Mouse (Mus musculus) MEL (cell line): ENCODE results near the gene Slc25a18. TPM values are rescaled to one million over a fixed set of nuclear protein-coding genes. Genes with fewer than 3 reads are reported as not detected.

Experiments used
- DNase-seq: peaks from one replicate; pipeline ENCODE4 v3.0.0; 2011; ENCODE audit warnings: low read depth, low spot score
- H3K27ac ChIP-seq: 2 replicates; pipeline ENCODE4 v1.5.1; 2012; ENCODE audit warnings: low read depth, mild to moderate bottlenecking, control low read depth, low read length, moderate library complexity; ENCODE audit not compliant: control insufficient read depth
- H3K27me3 ChIP-seq, 2 experiments: fragments of 150-350 bp in 1 of 2; sonication (generic) in 1 of 2; 2 replicates each; pipeline ENCODE4 v1.6.1; 2012; ENCODE audit warnings: low read length in 2 of 2, mild to moderate bottlenecking in 2 of 2, improper control_type of control experiment in 1 of 2, moderate library complexity in 1 of 2; ENCODE audit not compliant: insufficient read depth in 2 of 2, control insufficient read depth in 1 of 2
- H3K36me3 ChIP-seq, 2 experiments: 2 replicates each; pipeline ENCODE4 v1.6.1; 2012 to 2014; ENCODE audit warnings: low read length in 2 of 2, improper control_type of control experiment in 1 of 2, inconsistent platforms in 1 of 2, mild to moderate bottlenecking in 1 of 2; ENCODE audit not compliant: insufficient read depth in 2 of 2, control insufficient read depth in 1 of 2
- H3K4me1 ChIP-seq, 2 experiments: fragments of 150-350 bp in 1 of 2; sonication (generic) in 1 of 2; 2 replicates each; pipeline ENCODE4 v1.6.1; 2012; ENCODE audit warnings: low read length in 2 of 2, improper control_type of control experiment in 1 of 2, mild to moderate bottlenecking in 1 of 2; ENCODE audit not compliant: insufficient read depth in 2 of 2, control insufficient read depth in 1 of 2
- H3K4me3 ChIP-seq, 2 experiments: fragments of 150-350 bp in 1 of 2; sonication (generic) in 1 of 2; 2 replicates each; pipeline ENCODE4 v1.5.1; 2012; ENCODE audit warnings: low read depth in 2 of 2, low read length in 2 of 2, mild to moderate bottlenecking in 2 of 2, moderate library complexity in 2 of 2, control low read depth in 1 of 2, improper control_type of control experiment in 1 of 2; ENCODE audit not compliant: control insufficient read depth in 1 of 2, insufficient read depth in 1 of 2
- H3K79me2 ChIP-seq: 2 replicates; pipeline ENCODE4 v1.6.1; 2012; ENCODE audit warnings: mild to moderate bottlenecking, low read length, moderate library complexity; ENCODE audit not compliant: control insufficient read depth, poor library complexity, insufficient read depth
- H3K9ac ChIP-seq: 2 replicates; pipeline ENCODE4 v1.6.1; 2012; ENCODE audit warnings: low read depth, mild to moderate bottlenecking, control low read depth, low read length, moderate library complexity; ENCODE audit not compliant: control insufficient read depth, poor library complexity, severe bottlenecking
- H3K9me3 ChIP-seq: fragments of 150-350 bp; sonication (generic); replicated peaks from 2 replicates; pipeline ENCODE4 v1.6.1; 2012; ENCODE audit warnings: mild to moderate bottlenecking, low read length, improper control_type of control experiment, moderate library complexity; ENCODE audit not compliant: insufficient read depth
- BHLHE40 ChIP-seq: IDR thresholded peaks from 2 replicates; pipeline ENCODE4 v1.6.1; 2012; ENCODE audit warnings: low read depth, mild to moderate bottlenecking, inconsistent platforms, low read length, improper control_type of control experiment, borderline replicate concordance
- CHD1 ChIP-seq: IDR thresholded peaks from 2 replicates; pipeline ENCODE4 v1.6.1; 2012; ENCODE audit warnings: low read depth, mild to moderate bottlenecking, inconsistent platforms, low read length, improper control_type of control experiment
- CHD2 ChIP-seq: IDR thresholded peaks from 2 replicates; pipeline ENCODE4 v1.6.1; 2011; ENCODE audit warnings: low read length, improper control_type of control experiment
- CTCF ChIP-seq, 3 experiments: IDR thresholded peaks in 2 of 3; conservative IDR thresholded peaks in 1 of 3; 2 replicates each; pipeline ENCODE4 v1.5.1; 2011 to 2012; ENCODE audit warnings: low read length in 3 of 3, low read depth in 2 of 3, mild to moderate bottlenecking in 2 of 3, improper control_type of control experiment in 1 of 3, inconsistent platforms in 1 of 3, mixed read lengths in 1 of 3, moderate library complexity in 1 of 3; ENCODE audit not compliant: control insufficient read depth in 1 of 3, insufficient read depth in 1 of 3, poor library complexity in 1 of 3, severe bottlenecking in 1 of 3
- E2F4 ChIP-seq: IDR thresholded peaks from 2 replicates; pipeline ENCODE4 v1.6.1; 2011; ENCODE audit warnings: low read depth, low read length, improper control_type of control experiment, borderline replicate concordance
- ELF1 ChIP-seq: IDR thresholded peaks from 2 replicates; pipeline ENCODE4 v1.6.1; 2014; ENCODE audit warnings: low read depth, mild to moderate bottlenecking, inconsistent platforms, low read length, improper control_type of control experiment, moderate library complexity
- EP300 ChIP-seq, 2 experiments: IDR thresholded peaks; 2 replicates each; pipeline ENCODE4 v1.6.1; 2011; ENCODE audit warnings: improper control_type of control experiment in 2 of 2, low read length in 2 of 2, low read depth in 1 of 2, mild to moderate bottlenecking in 1 of 2
- GABPA ChIP-seq: IDR thresholded peaks from 2 replicates; pipeline ENCODE4 v1.6.1; 2012; ENCODE audit warnings: low read depth, mild to moderate bottlenecking, inconsistent platforms, low read length, improper control_type of control experiment, moderate library complexity
- GATA1 ChIP-seq: IDR thresholded peaks from 2 replicates; pipeline ENCODE4 v1.6.1; 2011; ENCODE audit warnings: low read depth, low read length, improper control_type of control experiment
- HCFC1 ChIP-seq: IDR thresholded peaks from 2 replicates; pipeline ENCODE4 v1.6.1; 2012; ENCODE audit warnings: low read depth, mild to moderate bottlenecking, inconsistent platforms, low read length, improper control_type of control experiment, moderate library complexity
- JUND ChIP-seq: IDR thresholded peaks from 2 replicates; pipeline ENCODE4 v1.6.1; 2011; ENCODE audit warnings: low read depth, mild to moderate bottlenecking, improper control_type of control experiment, low read length
- KAT2A ChIP-seq: conservative IDR thresholded peaks from 2 replicates; pipeline ENCODE4 v1.6.1; 2012; ENCODE audit warnings: low read depth, low read length, improper control_type of control experiment, inconsistent platforms
- MAZ ChIP-seq: IDR thresholded peaks from 2 replicates; pipeline ENCODE4 v1.6.1; 2012; ENCODE audit warnings: low read depth, mild to moderate bottlenecking, inconsistent platforms, low read length, improper control_type of control experiment
- MXI1 ChIP-seq: IDR thresholded peaks from 2 replicates; pipeline ENCODE4 v1.6.1; 2011; ENCODE audit warnings: mild to moderate bottlenecking, low read depth, low read length, improper control_type of control experiment
- NELFE ChIP-seq: IDR thresholded peaks from 2 replicates; pipeline ENCODE4 v1.6.1; 2011; ENCODE audit warnings: low read depth, low read length, improper control_type of control experiment
- NRF1 ChIP-seq: IDR thresholded peaks from 2 replicates; pipeline ENCODE4 v1.6.1; 2014; ENCODE audit warnings: low read depth, mild to moderate bottlenecking, inconsistent platforms, low read length, improper control_type of control experiment, moderate library complexity; ENCODE audit not compliant: poor library complexity, insufficient read depth, severe bottlenecking
- POLR2AphosphoS2 ChIP-seq: IDR thresholded peaks from 2 replicates; pipeline ENCODE4 v1.6.1; 2011; ENCODE audit warnings: low read length, improper control_type of control experiment
- RAD21 ChIP-seq: IDR thresholded peaks from 2 replicates; pipeline ENCODE4 v1.6.1; 2011; ENCODE audit warnings: mild to moderate bottlenecking, low read depth, low read length, improper control_type of control experiment
- RCOR1 ChIP-seq: IDR thresholded peaks from 2 replicates; pipeline ENCODE4 v1.6.1; 2012; ENCODE audit warnings: low read depth, mild to moderate bottlenecking, inconsistent platforms, low read length, improper control_type of control experiment
- TAL1 ChIP-seq: IDR thresholded peaks from 2 replicates; pipeline ENCODE4 v1.6.1; 2012; ENCODE audit warnings: mild to moderate bottlenecking, inconsistent platforms, low read length, moderate library complexity, mixed read lengths
- TBP ChIP-seq: IDR thresholded peaks from 2 replicates; pipeline ENCODE4 v1.8.0; 2011; ENCODE audit warnings: low read depth, low read length, improper control_type of control experiment
- USF1 ChIP-seq: IDR thresholded peaks from 2 replicates; pipeline ENCODE4 v1.6.1; 2014; ENCODE audit warnings: low read depth, mild to moderate bottlenecking, inconsistent platforms, low read length, improper control_type of control experiment, moderate library complexity
- ZC3H11A ChIP-seq: IDR thresholded peaks from 2 replicates; pipeline ENCODE4 v1.6.1; 2012; ENCODE audit warnings: low read depth, mild to moderate bottlenecking, inconsistent platforms, low read length, improper control_type of control experiment
- ZKSCAN1 ChIP-seq: IDR thresholded peaks from 2 replicates; pipeline ENCODE4 v1.6.1; 2012; ENCODE audit warnings: low read depth, mild to moderate bottlenecking, inconsistent platforms, low read length, improper control_type of control experiment, moderate library complexity
- ZMIZ1 ChIP-seq: IDR thresholded peaks from 2 replicates; pipeline ENCODE4 v1.6.1; 2012; ENCODE audit warnings: low read depth, mild to moderate bottlenecking, inconsistent platforms, low read length, improper control_type of control experiment, moderate library complexity
- ZNF384 ChIP-seq: IDR thresholded peaks from 2 replicates; pipeline ENCODE4 v1.6.1; 2012; ENCODE audit warnings: low read depth, mild to moderate bottlenecking, inconsistent platforms, low read length, improper control_type of control experiment
- polyA plus RNA-seq, 2 experiments: library from polyadenylated mRNA; stranded (reverse) in 1 of 2; unstranded in 1 of 2; fragments of >175 nt in 1 of 2; fragments of >200 nt in 1 of 2; gene quantifications; 2 replicates each; pipeline versions ENCODE4 v1.2.1 to v1.2.4; 2012; ENCODE audit warnings: low replicate concordance in 2 of 2, low read depth in 1 of 2; ENCODE audit not compliant: insufficient read length in 2 of 2, insufficient read depth in 1 of 2, missing spikeins in 1 of 2
- total RNA-seq: library from RNA; depleted of rRNA; stranded (reverse); fragments of 300-350 nt; gene quantifications from 2 replicates; pipeline ENCODE4 v1.2.3, GENCODE M21; 2012

Slc25a18 gene
- total and polyA plus RNA-seq, 3 experiments, result 0.12 to 0.57 TPM; not detected in 1

GRCm38 (mm10) chr6:120806999-120807737 is 33.8 kb downstream of the Slc25a18 start:
- no peak for DNase-seq
- peaks cover 0 to 34% of the 10 kb centered on the region in 2 experiments; a peak in 2 of 4 replicates for H3K36me3 ChIP-seq
- H3K4me3 ChIP-seq, result no peak overlapping the region
- no peak overlapping the region for H3K27ac ChIP-seq
- H3K9ac ChIP-seq, result no peak overlapping the region
- H3K27me3 ChIP-seq, result no peaks in the 10 kb centered on the region
- H3K79me2 ChIP-seq, result peaks cover 4% of the 10 kb centered on the region; the same call in 1 of the 2 replicates
- no peak for TF ChIP-seq E2F4
- TF ChIP-seq KAT2A, result no peak
- no peak for TF ChIP-seq TBP
- no peak for TF ChIP-seq HCFC1
- TF ChIP-seq USF1, result no peak
- TF ChIP-seq ZNF384, result no peak
- TF ChIP-seq MXI1, result no peak
- TF ChIP-seq CHD1, result no peak
- no peak for TF ChIP-seq ZC3H11A
- TF ChIP-seq EP300 (IDR thresholded peaks at IDR 0.05; ENCODE audit: low read depth in 1 of 2, low read length in 2 of 2), result no peak
- no peak for TF ChIP-seq MAZ
- no peak for TF ChIP-seq CHD2
- no peak for TF ChIP-seq ZMIZ1
- no peak for TF ChIP-seq BHLHE40
- TF ChIP-seq CTCF (IDR thresholded peaks at IDR 0.05 in 2 of 3, conservative IDR thresholded peaks at IDR 0.05 in 1 of 3; ENCODE audit: control insufficient read depth in 1 of 3, insufficient read depth in 1 of 3, low read depth in 2 of 3, low read length in 3 of 3, poor library complexity in 1 of 3, severe bottlenecking in 1 of 3), result no peak
- no peak for TF ChIP-seq GABPA
- TF ChIP-seq ZKSCAN1, result no peak
- TF ChIP-seq POLR2AphosphoS2, result no peak
- no peak for TF ChIP-seq NRF1
- TF ChIP-seq ELF1, result no peak
- H3K9me3 ChIP-seq, result no peaks in the 10 kb centered on the region
- H3K4me1 ChIP-seq, result no peaks in the 10 kb centered on the region

GRCm38 (mm10) chr6:120807738-120808081 is 34.3 kb downstream of the Slc25a18 start:
- TF ChIP-seq RAD21, result no peak
- TF ChIP-seq MAZ, result no peak
- TF ChIP-seq ELF1, result no peak
- TF ChIP-seq JUND, result no peak
- no peak for TF ChIP-seq MXI1
- TF ChIP-seq TAL1, result no peak
- TF ChIP-seq ZKSCAN1, result no peak
- TF ChIP-seq GATA1, result no peak
- TF ChIP-seq NELFE, result no peak
- no peak for TF ChIP-seq RCOR1
- peaks cover 0 to 34% of the 10 kb centered on the region in 2 experiments; a peak in 2 of 4 replicates for H3K36me3 ChIP-seq
- H3K4me1 ChIP-seq, result no peaks in the 10 kb centered on the region
- H3K79me2 ChIP-seq, result peaks cover 4% of the 10 kb centered on the region; the same call in 1 of the 2 replicates
- no peaks in the 10 kb centered on the region for H3K9me3 ChIP-seq
- no peak overlapping the region for H3K9ac ChIP-seq
- DNase-seq, result no peak
- H3K4me3 ChIP-seq, result no peak overlapping the region
- H3K27ac ChIP-seq, result no peak overlapping the region
- H3K27me3 ChIP-seq, result no peaks in the 10 kb centered on the region
